Mouse (Mus musculus): Measurements from ENCODE around the gene Ano1.

DNA sequence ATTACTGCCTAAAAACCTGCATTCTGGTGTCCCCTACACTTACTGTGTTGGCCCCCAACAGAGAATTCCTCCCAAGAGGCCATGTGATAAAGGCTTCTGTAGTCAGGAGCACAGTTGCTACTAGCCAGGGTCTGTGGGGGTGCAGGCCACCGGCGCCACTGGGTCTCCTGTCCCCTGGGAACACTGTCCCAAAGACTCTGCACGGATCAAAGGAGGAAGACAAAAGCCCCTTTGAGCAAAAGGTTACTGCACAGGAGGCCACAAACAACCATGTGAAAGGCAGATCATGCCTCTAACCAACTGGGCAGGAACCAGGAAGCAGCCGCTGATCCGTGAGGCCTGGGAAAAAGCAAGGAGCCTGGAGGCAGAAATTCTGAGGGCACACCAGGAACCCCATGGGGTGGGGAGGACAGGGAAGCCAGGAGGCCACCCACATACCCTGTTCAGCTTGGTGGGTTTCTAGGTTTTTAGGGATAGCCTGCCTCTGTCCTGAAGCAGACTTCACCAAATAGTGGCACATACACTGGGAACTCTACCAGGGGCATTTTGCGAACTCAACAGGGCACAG is 151.4 kb downstream of the Ano1 start:
- TF ChIP-seq CTCF (IDR thresholded peaks at IDR 0.05; ENCODE audit: extremely low read depth, insufficient read depth, insufficient read length, insufficient replicate concordance) (no peak), POLR2A (IDR thresholded peaks at IDR 0.05; ENCODE audit: low read depth, low read length) (no peak)

Measured in spleen, adult 2 months (tissue).